Mouse (Mus musculus) forebrain, embryonic 13.5 days (tissue): ENCODE measurements at regions not wholly inside any gene's neighbourhood (a gene's known extent, or its start where the extent isn't known, plus 50 kb on each side); places are given as distances from the start of the nearest gene placed in this dataset.
"Not testable (repeated sequence)": the region's sequence is repeated elsewhere in the genome, so short reads cannot be mapped to it uniquely, and the experiment has no call there.

Experiments used
- ATAC-seq: fragments of 200-750 bp; cut with Nextera tagmentation; 2 replicates; pipeline ENCODE4 v1.8.0; 2017
- H3K27ac ChIP-seq: fragments of 300-500 bp; sonication (generic); 2 replicates; pipeline ENCODE4 v1.5.1; 2015; ENCODE audit warnings: inconsistent platforms, mild to moderate bottlenecking, moderate library complexity
- H3K27me3 ChIP-seq: fragments of 300-500 bp; sonication (generic); 2 replicates; pipeline ENCODE4 v1.6.1; 2015; ENCODE audit warnings: mild to moderate bottlenecking, inconsistent platforms
- H3K36me3 ChIP-seq: fragments of 300-500 bp; sonication (generic); 2 replicates; pipeline ENCODE4 v1.6.1; 2015; ENCODE audit warnings: mild to moderate bottlenecking, inconsistent platforms; ENCODE audit not compliant: poor library complexity, severe bottlenecking
- H3K4me1 ChIP-seq: fragments of 300-500 bp; sonication (generic); 2 replicates; pipeline ENCODE4 v1.6.1; 2015; ENCODE audit warnings: inconsistent platforms
- H3K4me2 ChIP-seq: fragments of 300-500 bp; sonication (generic); 2 replicates; pipeline ENCODE4 v1.6.1; 2015; ENCODE audit warnings: inconsistent platforms, mild to moderate bottlenecking, moderate library complexity
- H3K4me3 ChIP-seq: fragments of 300-500 bp; sonication (generic); 2 replicates; pipeline ENCODE4 v1.5.1; 2015; ENCODE audit warnings: mild to moderate bottlenecking, inconsistent platforms
- H3K9ac ChIP-seq: fragments of 300-500 bp; sonication (generic); 2 replicates; pipeline ENCODE4 v1.6.1; 2015; ENCODE audit warnings: mild to moderate bottlenecking, inconsistent platforms
- H3K9me3 ChIP-seq: fragments of 300-500 bp; sonication (generic); replicated peaks from 2 replicates; pipeline ENCODE4 v1.6.1; 2016; ENCODE audit warnings: inconsistent platforms
- WGBS: fragments of 180-500 bp; shearing (Covaris S2); methylation state at CpG from one replicate; pipeline ENCODE4 v1.1.7; 2015; 5-methylcytosine and 5-hydroxymethylcytosine counted together

DNA sequence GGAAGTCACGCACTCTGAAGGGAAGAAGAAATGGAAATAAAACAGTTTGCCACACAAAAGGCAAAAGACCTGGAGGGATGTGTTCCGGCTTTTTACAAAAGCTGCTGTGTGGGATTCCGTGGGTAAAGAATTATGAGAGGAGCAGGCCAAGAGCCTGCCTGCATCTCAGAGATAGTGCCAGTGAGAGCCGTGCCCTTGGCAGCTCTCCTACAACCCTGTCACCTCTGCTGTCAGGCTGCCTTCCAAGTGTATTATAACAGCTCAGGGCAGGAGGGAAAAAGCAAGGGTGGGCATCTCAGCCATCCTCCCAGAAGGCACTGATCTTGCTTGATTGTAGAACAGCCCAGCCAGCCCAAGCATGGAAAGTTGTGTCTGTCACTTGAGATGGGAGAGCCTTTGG lies 270.3 kb downstream of the Gadd45g start:
- ATAC-seq, result no peak
- H3K36me3 ChIP-seq, result no peaks in the 10 kb centered on the region
- H3K4me3 ChIP-seq, result no peak overlapping the region
- no peak overlapping the region for H3K27ac ChIP-seq
- no peak overlapping the region for H3K4me2 ChIP-seq
- H3K4me1 ChIP-seq, result peaks cover 4% of the 10 kb centered on the region; the same call in 1 of the 2 replicates
- no peak overlapping the region for H3K9ac ChIP-seq
- WGBS, result 82% methylated on average over 4 of the region's 4 CpGs
- H3K9me3 ChIP-seq, result no peaks in the 10 kb centered on the region
- H3K27me3 ChIP-seq, result no peaks in the 10 kb centered on the region

DNA sequence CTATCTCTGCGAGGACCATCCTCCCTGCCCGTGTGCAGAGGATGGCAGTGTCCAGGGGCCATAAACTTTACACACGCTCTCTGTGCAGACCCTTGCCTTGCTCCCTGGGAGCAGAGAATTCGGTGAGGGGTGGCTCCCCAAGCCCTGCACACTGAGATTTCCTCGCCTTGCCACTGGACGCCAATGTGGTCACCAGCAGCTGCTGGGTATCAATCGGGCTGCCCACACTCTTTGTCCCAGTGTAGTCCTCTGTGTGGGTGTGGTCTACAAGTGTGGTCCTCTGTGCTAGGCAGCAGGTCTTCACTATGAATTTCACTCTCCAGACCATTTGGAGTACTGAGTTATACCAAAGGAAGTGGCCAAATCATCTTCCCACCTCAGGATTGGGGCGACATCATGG lies 274.3 kb downstream of the Gadd45g start:
- WGBS, result 90% methylated on average over 8 of the region's 8 CpGs
- peaks cover 4% of the 10 kb centered on the region; the same call in 1 of the 2 replicates for H3K4me1 ChIP-seq
- H3K27ac ChIP-seq, result no peak overlapping the region
- H3K4me2 ChIP-seq, result no peak overlapping the region
- H3K9me3 ChIP-seq, result no peaks in the 10 kb centered on the region
- H3K27me3 ChIP-seq, result no peaks in the 10 kb centered on the region
- H3K36me3 ChIP-seq, result no peaks in the 10 kb centered on the region
- H3K4me3 ChIP-seq, result no peak overlapping the region
- no peak overlapping the region for H3K9ac ChIP-seq
- no peak for ATAC-seq

DNA sequence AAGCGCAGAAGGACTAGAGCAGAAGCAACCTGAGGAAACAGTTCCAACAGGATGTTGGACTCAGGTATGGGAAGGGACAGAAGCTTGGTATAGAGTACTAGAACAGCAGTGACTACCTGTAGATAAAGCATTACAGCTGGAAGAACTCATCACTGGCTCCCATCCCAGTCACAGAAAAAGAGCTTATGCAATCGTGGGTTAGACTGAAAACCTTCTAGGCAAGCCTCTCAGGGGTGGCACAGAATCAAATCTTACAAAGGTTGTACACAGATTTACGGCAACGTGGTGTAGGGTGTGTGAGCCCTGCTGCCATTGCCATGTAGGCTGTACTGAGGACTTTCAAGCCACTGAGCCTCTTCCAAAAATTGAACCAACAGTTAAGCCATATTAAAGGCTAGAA lies 278.6 kb downstream of the Gadd45g start:
- no peak for ATAC-seq
- H3K36me3 ChIP-seq, result no peaks in the 10 kb centered on the region
- WGBS, result 87% methylated on average over 4 of the region's 4 CpGs
- H3K9ac ChIP-seq, result no peak overlapping the region
- H3K27me3 ChIP-seq, result no peaks in the 10 kb centered on the region
- no peak overlapping the region for H3K4me2 ChIP-seq
- no peaks in the 10 kb centered on the region for H3K4me1 ChIP-seq
- H3K9me3 ChIP-seq, result no peaks in the 10 kb centered on the region
- H3K27ac ChIP-seq, result no peak overlapping the region
- no peak overlapping the region for H3K4me3 ChIP-seq

DNA sequence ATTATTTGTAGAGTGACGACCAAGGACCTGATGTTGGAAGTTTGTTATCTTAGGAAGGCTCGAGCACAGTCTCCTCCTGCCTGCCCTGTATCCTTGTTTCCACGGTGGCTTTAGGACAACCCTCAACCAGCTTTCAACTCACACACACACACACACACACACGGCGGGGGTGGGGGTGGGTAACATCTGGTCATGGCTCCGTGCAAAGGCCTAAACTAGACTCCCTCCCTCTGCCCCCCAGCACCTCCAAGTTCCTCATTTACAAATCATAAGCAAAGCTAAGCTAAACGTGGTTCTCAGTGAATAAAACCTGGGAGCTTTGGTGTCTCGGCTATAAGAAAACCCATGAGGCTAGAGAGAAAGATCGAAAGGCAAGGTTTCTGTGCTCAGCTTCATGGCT lies 281.3 kb downstream of the Gadd45g start:
- ATAC-seq, result no peak
- Histone ChIP-seq H3K27ac (no peak overlapping the region), H3K4me2 (no peak overlapping the region), H3K36me3 (no peaks in the 10 kb centered on the region), H3K27me3 (no peaks in the 10 kb centered on the region), H3K9ac (no peak overlapping the region), H3K4me1 (no peaks in the 10 kb centered on the region), H3K4me3 (no peak overlapping the region), H3K9me3 (peaks cover 11% of the 10 kb centered on the region)
- 89% methylated on average over 9 of the region's 9 CpGs for WGBS

DNA sequence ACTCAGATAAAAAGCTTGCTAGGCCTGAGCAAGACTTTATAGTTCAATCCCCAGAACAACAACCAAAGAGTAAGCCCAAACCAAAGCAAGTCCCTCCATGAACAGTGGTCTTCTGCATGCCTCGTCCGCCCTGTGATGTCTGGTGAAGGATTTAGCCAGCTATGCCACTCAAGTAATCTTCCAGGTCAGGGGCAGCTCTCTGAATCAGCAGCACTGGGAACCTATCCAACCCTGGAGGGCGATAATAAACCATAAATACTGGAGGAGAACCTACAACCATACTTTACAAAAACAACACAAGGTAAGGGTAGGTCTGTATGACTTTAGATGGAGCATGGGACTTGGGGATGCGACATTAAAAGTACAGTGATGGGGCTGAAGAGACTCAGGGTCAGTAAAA lies 283.0 kb downstream of the Gadd45g start:
- no peak overlapping the region for H3K27ac ChIP-seq
- H3K4me2 ChIP-seq, result no peak overlapping the region
- peaks cover 11% of the 10 kb centered on the region for H3K9me3 ChIP-seq
- no peaks in the 10 kb centered on the region for H3K36me3 ChIP-seq
- H3K4me3 ChIP-seq, result no peak overlapping the region
- ATAC-seq, result no peak
- H3K4me1 ChIP-seq, result no peaks in the 10 kb centered on the region
- H3K27me3 ChIP-seq, result no peaks in the 10 kb centered on the region
- H3K9ac ChIP-seq, result no peak overlapping the region
- 85% methylated on average over 4 of the region's 4 CpGs for WGBS

GRCm38 (mm10) chr13:52133202-52133601 lies 286.7 kb downstream of the Gadd45g start:
- H3K4me1 ChIP-seq, result no peaks in the 10 kb centered on the region
- peaks cover 11% of the 10 kb centered on the region for H3K9me3 ChIP-seq
- H3K9ac ChIP-seq, result no peak overlapping the region
- no peak for ATAC-seq
- H3K27ac ChIP-seq, result no peak overlapping the region
- H3K27me3 ChIP-seq, result no peaks in the 10 kb centered on the region
- no peak overlapping the region for H3K4me2 ChIP-seq
- H3K36me3 ChIP-seq, result no peaks in the 10 kb centered on the region
- 51% methylated on average over 3 of the region's 3 CpGs for WGBS
- no peak overlapping the region for H3K4me3 ChIP-seq

GRCm38 (mm10) chr13:52138331-52138945 lies 292.0 kb downstream of the Gadd45g start:
- Histone ChIP-seq H3K9ac (no peak overlapping the region), H3K27me3 (no peaks in the 10 kb centered on the region), H3K9me3 (0 out of 2 replicates have a peak, but pooled peaks cover 1% of the 10 kb centered on the region), H3K36me3 (no peaks in the 10 kb centered on the region), H3K4me2 (no peak overlapping the region), H3K4me1 (0 out of 2 replicates have a peak, but pooled peaks cover 5% of the 10 kb centered on the region), H3K27ac (no peak overlapping the region), H3K4me3 (no peak overlapping the region)
- 70% methylated on average over 6 of the region's 6 CpGs for WGBS
- no peak for ATAC-seq

DNA sequence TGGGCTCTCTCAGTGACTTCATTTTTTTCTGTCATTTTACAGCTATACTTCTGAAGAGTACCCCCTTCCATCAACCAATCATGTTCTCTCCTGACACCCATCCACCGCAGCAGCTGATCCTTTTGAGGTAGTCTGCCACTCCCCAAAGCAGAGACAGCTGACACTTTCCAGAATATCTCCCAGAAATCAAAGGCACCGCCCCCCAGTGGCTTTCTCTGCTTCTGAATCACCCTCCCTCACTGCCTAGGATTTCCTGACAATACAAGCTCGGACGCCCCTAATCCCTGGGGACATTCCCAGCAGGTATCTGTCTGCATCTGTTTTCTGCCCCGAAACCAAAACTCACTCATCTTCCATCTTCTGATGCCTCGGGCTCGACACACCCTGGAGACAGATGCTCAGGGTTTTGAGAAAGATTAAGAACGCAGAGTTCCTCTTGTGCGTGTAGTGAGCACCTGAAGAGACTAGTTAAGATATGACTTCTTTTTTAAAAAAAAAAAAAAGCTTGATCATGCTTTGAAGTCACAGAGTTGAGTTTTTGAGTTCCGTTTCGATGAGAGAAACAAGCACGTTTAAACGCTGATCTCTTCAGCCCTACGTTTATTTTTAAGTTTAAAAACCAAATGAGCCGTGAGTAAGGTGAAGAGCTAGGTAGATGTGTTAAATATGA lies 292.8 kb downstream of the Gadd45g start:
- Histone ChIP-seq H3K9ac (no peak overlapping the region), H3K9me3 (0 out of 2 replicates have a peak, but pooled peaks cover 4% of the 10 kb centered on the region), H3K27me3 (no peaks in the 10 kb centered on the region), H3K36me3 (no peaks in the 10 kb centered on the region), H3K4me2 (no peak overlapping the region), H3K4me1 (0 out of 2 replicates have a peak, but pooled peaks cover 5% of the 10 kb centered on the region), H3K4me3 (no peak overlapping the region), H3K27ac (no peak overlapping the region)
- WGBS, result 40% methylated on average over 15 of the region's 15 CpGs
- no peak for ATAC-seq

DNA sequence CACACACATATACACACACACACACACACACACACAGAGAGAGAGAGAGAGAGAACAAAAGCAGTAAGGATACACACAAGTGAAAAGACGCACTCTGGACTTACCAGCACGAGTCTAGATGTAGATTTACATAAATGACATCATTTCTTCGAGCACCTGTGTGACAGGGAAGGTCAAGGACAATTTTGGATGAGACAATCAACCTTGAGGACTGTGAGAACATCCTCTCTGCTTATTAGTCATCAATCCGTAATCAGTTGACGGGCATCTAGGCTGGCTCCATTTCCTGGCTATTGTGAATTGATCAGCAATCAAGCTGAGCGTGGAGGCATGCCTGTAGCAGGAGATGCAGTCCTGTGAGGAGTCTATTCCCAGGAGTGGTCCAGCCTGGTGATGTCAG lies 293.7 kb downstream of the Gadd45g start:
- Histone ChIP-seq H3K27ac (no peak overlapping the region), H3K4me1 (0 out of 2 replicates have a peak, but pooled peaks cover 5% of the 10 kb centered on the region), H3K4me3 (no peak overlapping the region), H3K27me3 (no peaks in the 10 kb centered on the region), H3K9ac (no peak overlapping the region), H3K36me3 (no peaks in the 10 kb centered on the region), H3K4me2 (no peak overlapping the region), H3K9me3 (0 out of 2 replicates have a peak, but pooled peaks cover 5% of the 10 kb centered on the region)
- WGBS, result 69% methylated on average over 6 of the region's 6 CpGs
- ATAC-seq, result no peak

DNA sequence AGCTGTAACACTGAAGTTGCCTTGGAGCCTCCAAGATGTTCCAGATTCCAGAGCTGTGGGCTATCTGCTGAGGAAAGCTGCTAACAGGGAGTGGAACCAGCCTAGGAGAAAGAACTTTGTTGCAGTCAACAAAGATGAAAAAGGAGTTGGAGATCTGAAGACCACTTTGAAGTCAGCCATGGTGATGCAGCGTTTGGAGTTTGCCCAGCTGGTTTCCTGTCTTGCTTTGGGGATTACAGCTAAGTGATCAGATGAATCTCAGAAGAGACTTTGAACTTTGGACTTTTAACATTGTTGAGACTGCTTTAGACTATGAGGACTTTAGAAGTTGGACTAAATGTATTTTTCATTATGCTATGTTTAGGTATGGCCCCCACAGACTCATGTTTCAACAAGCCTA lies 297.6 kb downstream of the Gadd45g start:
- H3K27ac ChIP-seq, ATAC-seq, H3K27me3 ChIP-seq, H3K4me1 ChIP-seq, H3K4me3 ChIP-seq, H3K36me3 ChIP-seq, H3K9ac ChIP-seq, H3K4me2 ChIP-seq: not testable (repeated sequence)
- H3K9me3 ChIP-seq, result 0 out of 2 replicates have a peak, but pooled peaks cover 11% of the 10 kb centered on the region
- WGBS, result 79% methylated on average over 1 of the region's 1 CpGs

DNA sequence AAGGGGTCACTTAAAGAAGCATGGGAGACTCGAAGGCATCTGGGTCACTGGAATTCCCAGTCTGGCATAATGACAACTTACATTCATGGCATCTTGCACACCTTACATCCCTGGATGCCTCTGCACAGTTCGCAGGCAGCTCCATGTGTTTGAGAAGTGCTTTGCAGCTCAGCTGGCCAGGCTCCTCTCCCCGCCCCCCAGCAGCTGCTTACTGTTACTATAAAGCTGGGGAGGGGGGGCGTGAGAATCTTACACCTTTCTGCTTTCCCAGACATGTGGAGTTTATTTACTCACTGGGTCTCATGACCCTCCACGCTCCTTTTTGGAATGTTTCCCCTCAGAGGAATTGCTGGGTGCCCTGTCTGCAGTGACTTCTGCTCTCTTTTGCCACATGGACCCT lies 299.4 kb downstream of the Gadd45g start:
- no peak overlapping the region for H3K27ac ChIP-seq
- H3K27me3 ChIP-seq, result no peaks in the 10 kb centered on the region
- 0 out of 2 replicates have a peak, but pooled peaks cover 11% of the 10 kb centered on the region for H3K9me3 ChIP-seq
- no peak overlapping the region for H3K4me2 ChIP-seq
- no peak overlapping the region for H3K9ac ChIP-seq
- H3K36me3 ChIP-seq, result no peaks in the 10 kb centered on the region
- H3K4me3 ChIP-seq, result no peak overlapping the region
- WGBS, result 93% methylated on average over 5 of the region's 5 CpGs
- no peaks in the 10 kb centered on the region for H3K4me1 ChIP-seq
- ATAC-seq, result no peak

- H3K27ac ChIP-seq, result no peak overlapping the region
- H3K4me1 ChIP-seq, result peaks cover 17% of the 10 kb centered on the region
- no peak overlapping the region for H3K4me2 ChIP-seq
- ATAC-seq, result no peak
- WGBS, result 91% methylated on average over 8 of the region's 8 CpGs
- no peaks in the 10 kb centered on the region for H3K27me3 ChIP-seq
- no peaks in the 10 kb centered on the region for H3K36me3 ChIP-seq
- H3K4me3 ChIP-seq, result no peak overlapping the region
- H3K9ac ChIP-seq, result no peak overlapping the region
- H3K9me3 ChIP-seq, result 0 out of 2 replicates have a peak, but pooled peaks cover 5% of the 10 kb centered on the region
These were observed 303.8 kb downstream of the Gadd45g start for GRCm38 (mm10) chr13:52150281-52150680.
